Mouse (Mus musculus): ENCODE results near the gene Pou2f1. TPM values are rescaled to one million over a fixed set of nuclear protein-coding genes. Genes with fewer than 3 reads are reported as not detected.

The Pou2f1 gene
- polyA plus RNA-seq, 1 experiment from 2014 or later, result 28.8 TPM

GRCm38 (mm10) chr1:165853729-165854420 is 148.6 kb downstream of the Pou2f1 start:
- Histone ChIP-seq H3K27me3 (ENCODE audit: low read depth, poor library complexity, severe bottlenecking) (peaks cover 18% of the 10 kb centered on the region; the same call in 1 of the 2 replicates), H3K4me3 (no peak overlapping the region), H3K9me3 (replicated peaks) (no peaks in the 10 kb centered on the region), H3K27ac (no peak overlapping the region), H3K4me1 (peaks cover 44% of the 10 kb centered on the region), H3K36me3 (no peaks in the 10 kb centered on the region)
- WGBS, result 59% methylated on average over 10 of the region's 10 CpGs
- DNase-seq (ENCODE audit: low spot score), result peak; percentile 84

GRCm38 (mm10) chr1:165853131-165853721 is 149.3 kb downstream of the Pou2f1 start:
- H3K27me3 ChIP-seq (ENCODE audit: low read depth, poor library complexity, severe bottlenecking), result peaks cover 18% of the 10 kb centered on the region; the same call in 1 of the 2 replicates
- DNase-seq (ENCODE audit: low spot score), result no peak
- H3K27ac ChIP-seq, result peak overlapping the region; percentile 46

DNA sequence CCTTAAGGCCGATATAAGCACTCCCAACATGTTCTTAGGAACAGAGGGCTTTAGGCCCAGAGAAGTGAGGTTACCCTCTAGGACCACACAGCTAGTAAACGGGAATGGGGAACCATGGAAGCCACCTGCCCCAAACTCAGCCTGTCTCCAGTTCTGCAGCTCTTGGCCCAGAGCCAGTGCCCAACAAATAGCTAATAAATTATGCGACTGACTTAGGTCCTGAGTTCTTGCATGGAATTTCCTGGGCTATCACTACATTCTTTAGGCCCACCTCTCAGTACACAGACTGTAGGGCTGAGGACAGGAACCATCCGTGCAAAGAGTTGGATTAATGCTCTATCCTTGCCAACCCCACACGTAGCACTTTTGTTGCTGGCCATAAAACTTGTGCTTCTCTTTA is 150.3 kb downstream of the Pou2f1 start:
- Histone ChIP-seq H3K36me3 (no peaks in the 10 kb centered on the region), H3K9me3 (replicated peaks) (no peaks in the 10 kb centered on the region), H3K4me3 (no peak overlapping the region), H3K4me1 (peaks cover 46% of the 10 kb centered on the region), H3K27me3 (ENCODE audit: low read depth, poor library complexity, severe bottlenecking) (peaks cover 24% of the 10 kb centered on the region), H3K27ac (no peak overlapping the region)
- WGBS, result 71% methylated on average over 5 of the region's 5 CpGs
- DNase-seq (ENCODE audit: low spot score), result no peak

More at GRCm38 (mm10) chr1:165853131-165853721, 149.3 kb downstream of the Pou2f1 start:
- whole genome bisulfite sequencing, result 48% methylated on average over 4 of the region's 4 CpGs
- peaks cover 47% of the 10 kb centered on the region for H3K4me1 ChIP-seq
- H3K36me3 ChIP-seq, result no peaks in the 10 kb centered on the region
- H3K4me3 ChIP-seq, result no peak overlapping the region
- no peaks in the 10 kb centered on the region for H3K9me3 ChIP-seq (replicated peaks)

GRCm38 (mm10) chr1:165849458-165850445 is 152.7 kb downstream of the Pou2f1 start:
- peak overlapping the region; percentile 4 for H3K27ac ChIP-seq
- 75% methylated on average over 17 of the region's 17 CpGs for WGBS
- DNase-seq (ENCODE audit: low spot score), result no peak

GRCm38 (mm10) chr1:165848881-165849280 is 153.6 kb downstream of the Pou2f1 start:
- Histone ChIP-seq H3K27me3 (ENCODE audit: low read depth, poor library complexity, severe bottlenecking) (peaks cover 56% of the 10 kb centered on the region), H3K4me1 (peaks cover 65% of the 10 kb centered on the region), H3K4me3 (no peak overlapping the region), H3K27ac (peak overlapping the region; percentile 4), H3K36me3 (no peaks in the 10 kb centered on the region), H3K9me3 (replicated peaks) (no peaks in the 10 kb centered on the region)
- no peak for DNase-seq (ENCODE audit: low spot score)
- 70% methylated on average over 4 of the region's 4 CpGs for WGBS

More at GRCm38 (mm10) chr1:165849458-165850445, 152.7 kb downstream of the Pou2f1 start:
- Histone ChIP-seq H3K9me3 (replicated peaks) (no peaks in the 10 kb centered on the region), H3K4me1 (peaks cover 56% of the 10 kb centered on the region), H3K36me3 (no peaks in the 10 kb centered on the region), H3K4me3 (no peak overlapping the region), H3K27me3 (ENCODE audit: low read depth, poor library complexity, severe bottlenecking) (peaks cover 47% of the 10 kb centered on the region)

DNA sequence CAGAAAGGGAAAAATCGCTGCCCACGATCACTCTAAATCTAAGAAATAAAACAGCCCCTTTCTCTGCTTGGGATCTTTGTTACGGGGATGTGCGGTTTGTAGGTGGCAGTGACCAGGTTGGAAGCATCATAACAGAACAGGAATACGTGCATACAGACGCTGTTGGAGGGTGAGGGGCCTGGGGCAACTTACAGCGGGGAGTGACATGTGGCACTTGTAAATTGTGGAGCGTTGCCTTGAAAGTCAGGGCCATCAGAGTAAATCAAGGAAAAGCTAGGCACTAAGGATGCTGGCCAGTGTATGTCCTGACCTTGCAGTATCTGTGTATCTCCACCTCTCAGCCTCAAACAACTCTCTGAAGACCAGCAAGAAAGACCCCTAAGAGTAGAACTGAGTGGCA is 154.1 kb downstream of the Pou2f1 start:
- Histone ChIP-seq H3K36me3 (no peaks in the 10 kb centered on the region), H3K4me3 (no peak overlapping the region), H3K9me3 (replicated peaks) (no peaks in the 10 kb centered on the region), H3K27ac (no peak overlapping the region), H3K4me1 (peaks cover 66% of the 10 kb centered on the region), H3K27me3 (ENCODE audit: low read depth, poor library complexity, severe bottlenecking) (peaks cover 60% of the 10 kb centered on the region)
- 77% methylated on average over 8 of the region's 8 CpGs for WGBS
- no peak for DNase-seq (ENCODE audit: low spot score)

- DNase-seq (ENCODE audit: low spot score), result no peak
- peaks cover 77% of the 10 kb centered on the region for H3K27me3 ChIP-seq (ENCODE audit: low read depth, poor library complexity, severe bottlenecking)
- H3K36me3 ChIP-seq, result no peaks in the 10 kb centered on the region
- 4% methylated on average over 14 of the region's 14 CpGs for WGBS
- H3K4me3 ChIP-seq, result peak overlapping the region; percentile 63
- peaks cover 73% of the 10 kb centered on the region for H3K4me1 ChIP-seq
- H3K9me3 ChIP-seq (replicated peaks), result no peaks in the 10 kb centered on the region
- peak overlapping the region; percentile 76; the same call in 1 of the 2 replicates for H3K27ac ChIP-seq
These were observed 157.1 kb downstream of the Pou2f1 start for GRCm38 (mm10) chr1:165845366-165845765.

GRCm38 (mm10) chr1:165844956-165845355 is 157.5 kb downstream of the Pou2f1 start:
- peak; percentile 68 for DNase-seq (ENCODE audit: low spot score)
- WGBS, result 2% methylated on average over 26 of the region's 26 CpGs
- Histone ChIP-seq H3K9me3 (replicated peaks) (no peaks in the 10 kb centered on the region), H3K27ac (peak overlapping the region; percentile 76), H3K36me3 (no peaks in the 10 kb centered on the region), H3K4me3 (peak overlapping the region; percentile 63), H3K27me3 (ENCODE audit: low read depth, poor library complexity, severe bottlenecking) (peaks cover 77% of the 10 kb centered on the region), H3K4me1 (peaks cover 75% of the 10 kb centered on the region)

DNA sequence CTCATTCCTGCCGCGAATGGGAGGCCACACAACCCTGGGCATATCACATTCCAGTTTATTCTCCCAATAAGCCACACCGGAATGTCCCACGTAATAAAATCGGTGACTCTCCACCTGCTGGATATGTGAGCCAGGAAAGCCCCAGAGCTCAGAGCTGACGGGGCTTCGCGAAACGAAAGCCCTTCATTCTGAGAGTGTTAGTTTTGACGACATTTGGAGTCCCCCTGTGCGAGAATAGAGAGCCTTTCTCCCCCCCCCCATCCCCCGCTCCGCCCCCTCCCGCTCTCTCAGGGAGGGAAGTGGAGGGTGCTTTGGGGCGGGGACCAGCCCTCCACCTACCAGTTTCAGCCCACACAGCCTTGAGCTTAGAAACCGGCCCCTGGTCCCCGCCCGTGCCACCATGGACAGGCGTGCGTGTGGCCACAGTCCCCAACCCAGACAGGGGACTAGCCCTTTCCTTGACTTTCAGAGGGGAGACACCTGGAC is 158.0 kb downstream of the Pou2f1 start:
- H3K27me3 ChIP-seq (ENCODE audit: low read depth, poor library complexity, severe bottlenecking), result peaks cover 79% of the 10 kb centered on the region
- peak; percentile 63 for DNase-seq (ENCODE audit: low spot score)

GRCm38 (mm10) chr1:165843586-165843985 is 158.9 kb downstream of the Pou2f1 start:
- DNase-seq (ENCODE audit: low spot score), result no peak
- peaks cover 87% of the 10 kb centered on the region for H3K27me3 ChIP-seq (ENCODE audit: low read depth, poor library complexity, severe bottlenecking)
- WGBS, result 58% methylated on average over 3 of the region's 3 CpGs
- no peaks in the 10 kb centered on the region for H3K9me3 ChIP-seq (replicated peaks)
- peaks cover 62% of the 10 kb centered on the region for H3K4me1 ChIP-seq
- no peaks in the 10 kb centered on the region for H3K36me3 ChIP-seq
- H3K4me3 ChIP-seq, result no peak overlapping the region
- H3K27ac ChIP-seq, result no peak overlapping the region

More for the DNA sequence above, 158.0 kb downstream of the Pou2f1 start:
- WGBS, result 2% methylated on average over 20 of the region's 20 CpGs
- Histone ChIP-seq H3K4me1 (peaks cover 72% of the 10 kb centered on the region), H3K9me3 (replicated peaks) (no peaks in the 10 kb centered on the region), H3K36me3 (no peaks in the 10 kb centered on the region), H3K27ac (peak overlapping the region; percentile 76), H3K4me3 (peak overlapping the region; percentile 63)

GRCm38 (mm10) chr1:165842170-165842569 is 160.3 kb downstream of the Pou2f1 start:
- no peaks in the 10 kb centered on the region for H3K36me3 ChIP-seq
- no peak for DNase-seq (ENCODE audit: low spot score)
- 39% methylated on average over 7 of the region's 7 CpGs for WGBS
- no peak overlapping the region for H3K27ac ChIP-seq
- H3K4me1 ChIP-seq, result peaks cover 71% of the 10 kb centered on the region
- no peaks in the 10 kb centered on the region for H3K9me3 ChIP-seq (replicated peaks)
- H3K4me3 ChIP-seq, result no peak overlapping the region
- H3K27me3 ChIP-seq (ENCODE audit: low read depth, poor library complexity, severe bottlenecking), result peaks cover 82% of the 10 kb centered on the region

GRCm38 (mm10) chr1:165840548-165841230 is 161.8 kb downstream of the Pou2f1 start:
- no peaks in the 10 kb centered on the region for H3K9me3 ChIP-seq (replicated peaks)
- DNase-seq (ENCODE audit: low spot score), result peak; percentile 72
- peaks cover 67% of the 10 kb centered on the region for H3K27me3 ChIP-seq (ENCODE audit: low read depth, poor library complexity, severe bottlenecking)
- H3K4me1 ChIP-seq, result peaks cover 81% of the 10 kb centered on the region
- H3K4me3 ChIP-seq, result peak overlapping the region; percentile 56
- WGBS, result 8% methylated on average over 31 of the region's 31 CpGs
- H3K27ac ChIP-seq, result peak overlapping the region; percentile 87
- no peaks in the 10 kb centered on the region for H3K36me3 ChIP-seq
